Mouse (Mus musculus) cortical plate, adult 2 months (tissue): ENCODE measurements at regions not wholly inside any gene's neighbourhood (a gene's known extent, or its start where the extent isn't known, plus 50 kb on each side); places are given as distances from the start of the nearest gene placed in this dataset.

Experiments used
- CTCF ChIP-seq: fragments of 200-500 bp; IDR thresholded peaks from 2 replicates; pipeline ENCODE4 v1.5.1; 2011; ENCODE audit warnings: mild to moderate bottlenecking, control low read depth, low read length; ENCODE audit not compliant: insufficient read depth; ENCODE audit errors: extremely low read depth
- POLR2A ChIP-seq: fragments of 200-500 bp; IDR thresholded peaks from 2 replicates; pipeline ENCODE4 v1.6.1; 2011; ENCODE audit warnings: mild to moderate bottlenecking, low read length, control low read depth; ENCODE audit not compliant: insufficient read depth; ENCODE audit errors: extremely low read depth

GRCm38 (mm10) chr17:53323016-53323415, 140.1 kb downstream of the Efhb start:
- no peak for TF ChIP-seq CTCF
- TF ChIP-seq POLR2A: no peak
